Mouse (Mus musculus): ENCODE data around the gene Nphs2.
"Not testable (repeated sequence)": the region's sequence is repeated elsewhere in the genome, so short reads cannot be mapped to it uniquely, and the experiment has no call there.

Gene Nphs2

GRCm38 (mm10) chr1:156310630-156311029 lies at the start of gene Nphs2:
Nphs2 (plus strand) TSS chr1:156310727.
- no peak for DNase-seq (ENCODE audit: low read depth in 1 of 2, low spot score in 2 of 2)

- DNase-seq (ENCODE audit: low read depth in 1 of 2, low spot score in 2 of 2) = no peak
Measured at GRCm38 (mm10) chr1:156263352-156263751, 47.2 kb upstream of the Nphs2 start.

GRCm38 (mm10) chr1:156263946-156264345 lies 46.6 kb upstream of the Nphs2 start:
- no peak for DNase-seq (ENCODE audit: low read depth in 1 of 2, low spot score in 2 of 2)

GRCm38 (mm10) chr1:156268546-156268945 lies 42.0 kb upstream of the Nphs2 start:
- DNase-seq (ENCODE audit: low read depth in 1 of 2, low spot score in 2 of 2) = not testable (repeated sequence)

- DNase-seq (ENCODE audit: low read depth in 1 of 2, low spot score in 2 of 2) = no peak
Measured at GRCm38 (mm10) chr1:156270471-156270870, 40.1 kb upstream of the Nphs2 start.

- DNase-seq (ENCODE audit: low read depth in 1 of 2, low spot score in 2 of 2) = no peak
Measured at GRCm38 (mm10) chr1:156271654-156272053, 38.9 kb upstream of the Nphs2 start.

GRCm38 (mm10) chr1:156273647-156274046 lies 36.9 kb upstream of the Nphs2 start:
- DNase-seq (ENCODE audit: low read depth in 1 of 2, low spot score in 2 of 2) = no peak

- no peak for DNase-seq (ENCODE audit: low read depth in 1 of 2, low spot score in 2 of 2)
Measured at GRCm38 (mm10) chr1:156280131-156280530, 30.4 kb upstream of the Nphs2 start.

- DNase-seq (ENCODE audit: low read depth in 1 of 2, low spot score in 2 of 2) = no peak
Measured at GRCm38 (mm10) chr1:156284207-156284606, 26.3 kb upstream of the Nphs2 start.

GRCm38 (mm10) chr1:156284851-156285540 lies 25.5 kb upstream of the Nphs2 start:
- no peak for DNase-seq (ENCODE audit: low read depth in 1 of 2, low spot score in 2 of 2)

- no peak for DNase-seq (ENCODE audit: low read depth in 1 of 2, low spot score in 2 of 2)
Measured at GRCm38 (mm10) chr1:156285541-156285896, 25.0 kb upstream of the Nphs2 start.

GRCm38 (mm10) chr1:156288556-156289221 lies 21.8 kb upstream of the Nphs2 start:
- no peak for DNase-seq (ENCODE audit: low read depth in 1 of 2, low spot score in 2 of 2)

GRCm38 (mm10) chr1:156289222-156289587 lies 21.3 kb upstream of the Nphs2 start:
- not testable (repeated sequence) for DNase-seq (ENCODE audit: low read depth in 1 of 2, low spot score in 2 of 2)

- no peak for DNase-seq (ENCODE audit: low read depth in 1 of 2, low spot score in 2 of 2)
Measured at GRCm38 (mm10) chr1:156290016-156290415, 20.5 kb upstream of the Nphs2 start.

GRCm38 (mm10) chr1:156302911-156303749 lies 7.4 kb upstream of the Nphs2 start, which contains the start of gene Tdrd5:
Tdrd5 (minus strand) TSS chr1:156303664.
- no peak for DNase-seq (ENCODE audit: low read depth in 1 of 2, low spot score in 2 of 2)

GRCm38 (mm10) chr1:156308595-156308994 lies 1.9 kb upstream of the Nphs2 start:
- DNase-seq (ENCODE audit: low read depth in 1 of 2, low spot score in 2 of 2) = no peak

- no peak for DNase-seq (ENCODE audit: low read depth in 1 of 2, low spot score in 2 of 2)
Measured at GRCm38 (mm10) chr1:156323126-156323525, 12.6 kb downstream of the Nphs2 start.

- no peak for DNase-seq (ENCODE audit: low read depth in 1 of 2, low spot score in 2 of 2)
Measured at GRCm38 (mm10) chr1:156340847-156341246, 30.3 kb downstream of the Nphs2 start.

GRCm38 (mm10) chr1:156344433-156344832 lies 33.9 kb downstream of the Nphs2 start:
- no peak for DNase-seq (ENCODE audit: low read depth in 1 of 2, low spot score in 2 of 2)

GRCm38 (mm10) chr1:156345633-156346032 lies 35.1 kb downstream of the Nphs2 start:
- DNase-seq (ENCODE audit: low read depth in 1 of 2, low spot score in 2 of 2) = no peak

GRCm38 (mm10) chr1:156349031-156349430 lies 38.5 kb downstream of the Nphs2 start:
- DNase-seq (ENCODE audit: low read depth in 1 of 2, low spot score in 2 of 2) = no peak

GRCm38 (mm10) chr1:156350441-156350840 lies 39.9 kb downstream of the Nphs2 start:
- no peak for DNase-seq (ENCODE audit: low read depth in 1 of 2, low spot score in 2 of 2)
